Mouse (Mus musculus) midbrain, postnatal 0 days (tissue): Measurements from ENCODE around the gene Ascc3. TPM values are rescaled to one million over a fixed set of nuclear protein-coding genes. Genes with fewer than 3 reads are reported as not detected.

Source experiments
- ATAC-seq: fragments of 200-750 bp; cut with Nextera tagmentation; 2 replicates; pipeline ENCODE4 v1.8.0; 2017; ENCODE audit warnings: moderate number of reproducible peaks, mild to moderate bottlenecking, moderate TSS enrichment, moderate library complexity; ENCODE audit not compliant: low FRiP score
- DNase-seq: peaks from one replicate; pipeline ENCODE4 v3.0.0-alpha.2; 2015; ENCODE audit warnings: low spot score
- H3K27ac ChIP-seq: fragments of 300-500 bp; sonication (generic); 2 replicates; pipeline ENCODE4 v1.5.1; 2014; ENCODE audit warnings: low read depth, mild to moderate bottlenecking, low read length, mixed read lengths
- H3K27me3 ChIP-seq: fragments of 300-500 bp; sonication (generic); 2 replicates; pipeline ENCODE4 v1.6.1; 2014; ENCODE audit warnings: low read length, control low read depth, mixed read lengths; ENCODE audit not compliant: insufficient read depth
- H3K36me3 ChIP-seq: fragments of 300-500 bp; sonication (generic); 2 replicates; pipeline ENCODE4 v1.6.1; 2014; ENCODE audit warnings: low read length, control low read depth, mixed read lengths; ENCODE audit not compliant: insufficient read depth
- H3K4me1 ChIP-seq: fragments of 300-500 bp; sonication (generic); 2 replicates; pipeline ENCODE4 v1.6.1; 2014; ENCODE audit warnings: mild to moderate bottlenecking, control low read depth, antibody characterized with exemption, low read length, mixed read lengths; ENCODE audit not compliant: insufficient read depth
- H3K4me2 ChIP-seq: fragments of 300-500 bp; sonication (generic); 2 replicates; pipeline ENCODE4 v1.6.1; 2014; ENCODE audit warnings: low read depth, mild to moderate bottlenecking, low read length, mixed read lengths; ENCODE audit not compliant: poor library complexity, severe bottlenecking
- H3K4me3 ChIP-seq: fragments of 300-500 bp; sonication (generic); 2 replicates; pipeline ENCODE4 v1.5.1; 2014; ENCODE audit warnings: low read depth, mild to moderate bottlenecking, low read length, moderate library complexity
- H3K9ac ChIP-seq: fragments of 300-500 bp; sonication (generic); replicated peaks from 2 replicates; pipeline ENCODE4 v1.6.1; 2014; ENCODE audit warnings: mild to moderate bottlenecking, low read length, moderate library complexity, mixed read lengths; ENCODE audit not compliant: poor library complexity, severe bottlenecking
- H3K9me3 ChIP-seq: fragments of 300-500 bp; sonication (generic); 2 replicates; pipeline ENCODE4 v1.6.1; 2016; ENCODE audit warnings: low read length, control low read depth
- CTCF ChIP-seq: IDR thresholded peaks from 2 replicates; pipeline ENCODE4 v1.5.1; 2016; ENCODE audit warnings: antibody characterized with exemption, mild to moderate bottlenecking
- WGBS: fragments of 180-500 bp; shearing (Covaris S2); extraction: QIAGEN DNeasy Blood & Tissue Kit; methylation state at CpG from one replicate; pipeline ENCODE4 v1.1.7; 2014; 5-methylcytosine and 5-hydroxymethylcytosine counted together
- polyA plus RNA-seq: library from polyadenylated mRNA; unstranded; fragments of >200 nt; fragmentation: Nextera tagmentation; extraction: Ambion mirVana; gene quantifications from 2 replicates; pipeline ENCODE4 v1.2.1, GENCODE M21; 2015
- total RNA-seq: library from RNA; depleted of rRNA; stranded (reverse); fragments of >200 nt; gene quantifications from 2 replicates; pipeline ENCODE4 v1.2.3, GENCODE M21; 2014

Ascc3 gene
- total and polyA plus RNA-seq, 2 experiments from 2014 or later, result 14.2 to 25.7 TPM

GRCm38 (mm10) chr10:50763457-50764310, 171.2 kb downstream of the Ascc3 start:
- TF ChIP-seq CTCF, result no peak
- DNase-seq, result peak; percentile 34
- ATAC-seq, result no peak
- Histone ChIP-seq H3K4me3 (no peak overlapping the region), H3K4me2 (no peak overlapping the region), H3K36me3 (no peaks in the 10 kb centered on the region), H3K9ac (no peak overlapping the region), H3K9me3 (no peaks in the 10 kb centered on the region), H3K27me3 (no peaks in the 10 kb centered on the region), H3K4me1 (no peaks in the 10 kb centered on the region), H3K27ac (no peak overlapping the region)
- WGBS, result 47% methylated on average over 7 of the region's 7 CpGs

- DNase-seq, result peak; percentile 22
Observed at GRCm38 (mm10) chr10:50772811-50773210, 180.3 kb downstream of the Ascc3 start.

DNA sequence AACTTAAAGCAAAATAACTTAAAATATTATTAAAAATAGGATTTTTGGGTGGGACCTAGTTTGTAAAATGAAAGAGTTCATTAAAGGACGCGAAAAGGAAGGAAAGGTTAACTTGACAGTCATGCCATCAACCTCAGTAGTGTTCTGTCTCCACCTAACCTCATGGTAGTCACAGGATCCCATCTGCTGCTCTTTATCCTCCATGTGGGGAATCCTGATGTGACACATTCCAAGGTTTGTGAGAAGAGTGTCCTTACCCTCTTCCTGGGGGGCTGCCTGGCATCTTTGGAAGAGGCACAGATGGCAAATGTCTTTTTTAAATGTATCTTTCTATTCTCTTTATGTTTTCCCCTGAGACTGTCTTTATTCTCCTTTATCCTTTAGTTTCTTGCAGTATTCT, 181.4 kb downstream of the Ascc3 start:
- Histone ChIP-seq H3K9me3 (no peaks in the 10 kb centered on the region), H3K4me2 (no peak overlapping the region), H3K36me3 (no peaks in the 10 kb centered on the region), H3K4me3 (no peak overlapping the region), H3K27me3 (no peaks in the 10 kb centered on the region), H3K27ac (no peak overlapping the region), H3K9ac (no peak overlapping the region), H3K4me1 (no peaks in the 10 kb centered on the region)
- TF ChIP-seq CTCF, result no peak
- WGBS, result 92% methylated on average over 2 of the region's 2 CpGs
- no peak for ATAC-seq
- peak; percentile 9 for DNase-seq

More at GRCm38 (mm10) chr10:50772811-50773210, 180.3 kb downstream of the Ascc3 start:
- no peaks in the 10 kb centered on the region for H3K9me3 ChIP-seq
- no peak overlapping the region for H3K27ac ChIP-seq
- H3K4me1 ChIP-seq, result no peaks in the 10 kb centered on the region
- 38% methylated on average over 2 of the region's 2 CpGs for WGBS
- no peak overlapping the region for H3K4me2 ChIP-seq
- H3K4me3 ChIP-seq, result no peak overlapping the region
- no peak for TF ChIP-seq CTCF
- no peak for ATAC-seq
- no peak overlapping the region for H3K9ac ChIP-seq
- no peaks in the 10 kb centered on the region for H3K27me3 ChIP-seq
- H3K36me3 ChIP-seq, result no peaks in the 10 kb centered on the region

GRCm38 (mm10) chr10:50792840-50793239, 200.4 kb downstream of the Ascc3 start:
- ATAC-seq (no peak), DNase-seq (peak; percentile 57)
- no peak overlapping the region for H3K4me2 ChIP-seq
- H3K27me3 ChIP-seq, result no peaks in the 10 kb centered on the region
- no peak overlapping the region for H3K27ac ChIP-seq
- no peaks in the 10 kb centered on the region for H3K9me3 ChIP-seq
- H3K4me1 ChIP-seq, result no peaks in the 10 kb centered on the region
- TF ChIP-seq CTCF, result no peak
- no peak overlapping the region for H3K4me3 ChIP-seq
- H3K9ac ChIP-seq, result no peak overlapping the region
- WGBS, result 22% methylated on average over 5 of the region's 5 CpGs
- no peaks in the 10 kb centered on the region for H3K36me3 ChIP-seq

- no peak overlapping the region for H3K4me2 ChIP-seq
- H3K4me3 ChIP-seq, result no peak overlapping the region
- H3K27me3 ChIP-seq, result no peaks in the 10 kb centered on the region
- no peak overlapping the region for H3K9ac ChIP-seq
- H3K4me1 ChIP-seq, result no peaks in the 10 kb centered on the region
- no peak for DNase-seq
- no peaks in the 10 kb centered on the region for H3K36me3 ChIP-seq
- no peak overlapping the region for H3K27ac ChIP-seq
- ATAC-seq, result no peak
- TF ChIP-seq CTCF, result no peak
- no peaks in the 10 kb centered on the region for H3K9me3 ChIP-seq
- WGBS, result 52% methylated on average over 2 of the region's 2 CpGs
Observed at GRCm38 (mm10) chr10:50801594-50801993, 209.1 kb downstream of the Ascc3 start.

DNA sequence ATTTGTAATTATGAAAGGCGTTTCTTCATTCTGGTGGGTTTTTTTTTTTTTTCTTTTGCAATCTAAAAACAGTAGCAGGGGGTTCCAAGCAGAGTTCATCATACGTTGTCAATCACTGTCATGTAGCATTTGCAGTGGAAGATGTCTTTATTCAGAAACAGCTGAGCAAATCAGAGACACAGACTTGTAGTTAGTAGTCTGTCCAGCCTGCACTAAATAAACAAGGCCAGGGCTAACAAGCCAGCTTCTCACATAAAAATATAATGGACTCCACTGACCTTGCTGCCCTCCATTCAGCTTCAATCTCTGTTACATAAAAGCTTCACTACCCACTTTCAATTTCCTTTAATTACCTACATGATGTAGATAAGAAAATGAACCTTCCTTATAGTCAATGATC, 209.9 kb downstream of the Ascc3 start:
- H3K9ac ChIP-seq, result no peak overlapping the region
- no peak overlapping the region for H3K4me2 ChIP-seq
- H3K27me3 ChIP-seq, result no peaks in the 10 kb centered on the region
- no peaks in the 10 kb centered on the region for H3K9me3 ChIP-seq
- no peak overlapping the region for H3K4me3 ChIP-seq
- H3K27ac ChIP-seq, result no peak overlapping the region
- H3K4me1 ChIP-seq, result no peaks in the 10 kb centered on the region
- 57% methylated on average over 2 of the region's 2 CpGs for WGBS
- TF ChIP-seq CTCF, result no peak
- H3K36me3 ChIP-seq, result no peaks in the 10 kb centered on the region
- DNase-seq, result no peak
- ATAC-seq, result no peak
